Mouse (Mus musculus): ENCODE measurements around the gene Washc2.
"Not testable (repeated sequence)": the region's sequence is repeated elsewhere in the genome, so short reads cannot be mapped to it uniquely, and the experiment has no call there.

Washc2 gene

GRCm38 (mm10) chr6:116207729-116208534, at the start of gene Washc2:
TSS of gene Washc2 (plus strand) at chr6:116208038.
- DNase-seq (ENCODE audit: low read depth in 1 of 2, low spot score in 2 of 2), result peak; percentile 82 to 90

- no peak for DNase-seq (ENCODE audit: low read depth in 1 of 2, low spot score in 2 of 2)
Measured at GRCm38 (mm10) chr6:116166383-116166782, 41.5 kb upstream of the Washc2 start.

GRCm38 (mm10) chr6:116173511-116174099, 34.2 kb upstream of the Washc2 start:
- not testable (repeated sequence) for DNase-seq (ENCODE audit: low read depth in 1 of 2, low spot score in 2 of 2)

GRCm38 (mm10) chr6:116178376-116178775, 29.5 kb upstream of the Washc2 start:
- DNase-seq (ENCODE audit: low read depth in 1 of 2, low spot score in 2 of 2), result no peak

GRCm38 (mm10) chr6:116180731-116181130, 27.1 kb upstream of the Washc2 start:
- no peak for DNase-seq (ENCODE audit: low read depth in 1 of 2, low spot score in 2 of 2)

- no peak for DNase-seq (ENCODE audit: low read depth in 1 of 2, low spot score in 2 of 2)
Measured at GRCm38 (mm10) chr6:116183509-116183908, 24.3 kb upstream of the Washc2 start.

- no peak for DNase-seq (ENCODE audit: low read depth in 1 of 2, low spot score in 2 of 2)
Measured at GRCm38 (mm10) chr6:116186485-116186884, 21.4 kb upstream of the Washc2 start.

GRCm38 (mm10) chr6:116189417-116189816, 18.4 kb upstream of the Washc2 start:
- no peak for DNase-seq (ENCODE audit: low read depth in 1 of 2, low spot score in 2 of 2)

GRCm38 (mm10) chr6:116192809-116193311, 15.0 kb upstream of the Washc2 start:
- DNase-seq (ENCODE audit: low read depth in 1 of 2, low spot score in 2 of 2), result no peak

GRCm38 (mm10) chr6:116193394-116194393, 14.1 kb upstream of the Washc2 start, which contains the start of gene Tmcc1:
TSS of gene Tmcc1 (minus strand) at chr6:116193486.
- DNase-seq (ENCODE audit: low read depth in 1 of 2, low spot score in 2 of 2), result peak; percentile 82 to 94

- no peak for DNase-seq (ENCODE audit: low read depth in 1 of 2, low spot score in 2 of 2)
Measured at GRCm38 (mm10) chr6:116195811-116196210, 12.0 kb upstream of the Washc2 start.

GRCm38 (mm10) chr6:116198173-116198572, 9.7 kb upstream of the Washc2 start:
- DNase-seq (ENCODE audit: low read depth in 1 of 2, low spot score in 2 of 2), result no peak

- DNase-seq (ENCODE audit: low read depth in 1 of 2, low spot score in 2 of 2), result no peak
Measured at GRCm38 (mm10) chr6:116199682-116200081, 8.2 kb upstream of the Washc2 start.

GRCm38 (mm10) chr6:116227767-116228166, 19.9 kb downstream of the Washc2 start:
- peak; percentile 38 to 39 for DNase-seq (ENCODE audit: low read depth in 1 of 2, low spot score in 2 of 2)

- DNase-seq (ENCODE audit: low read depth in 1 of 2, low spot score in 2 of 2), result peak; percentile 47 to 58
Measured at GRCm38 (mm10) chr6:116228785-116229525, 21.1 kb downstream of the Washc2 start.

GRCm38 (mm10) chr6:116234821-116235220, 27.0 kb downstream of the Washc2 start:
- not testable (repeated sequence) for DNase-seq (ENCODE audit: low read depth in 1 of 2, low spot score in 2 of 2)

- DNase-seq (ENCODE audit: low read depth in 1 of 2, low spot score in 2 of 2), result no peak
Measured at GRCm38 (mm10) chr6:116235336-116235735, 27.5 kb downstream of the Washc2 start.

- no peak for DNase-seq (ENCODE audit: low read depth in 1 of 2, low spot score in 2 of 2)
Measured at GRCm38 (mm10) chr6:116238083-116238482, 30.2 kb downstream of the Washc2 start.

- DNase-seq (ENCODE audit: low read depth in 1 of 2, low spot score in 2 of 2), result no peak
Measured at GRCm38 (mm10) chr6:116240371-116240770, 32.5 kb downstream of the Washc2 start.

GRCm38 (mm10) chr6:116259649-116260048, 51.8 kb downstream of the Washc2 start:
- no peak for DNase-seq (ENCODE audit: low read depth in 1 of 2, low spot score in 2 of 2)
